Mouse (Mus musculus): Measurements from ENCODE around the gene Art5.

DNA sequence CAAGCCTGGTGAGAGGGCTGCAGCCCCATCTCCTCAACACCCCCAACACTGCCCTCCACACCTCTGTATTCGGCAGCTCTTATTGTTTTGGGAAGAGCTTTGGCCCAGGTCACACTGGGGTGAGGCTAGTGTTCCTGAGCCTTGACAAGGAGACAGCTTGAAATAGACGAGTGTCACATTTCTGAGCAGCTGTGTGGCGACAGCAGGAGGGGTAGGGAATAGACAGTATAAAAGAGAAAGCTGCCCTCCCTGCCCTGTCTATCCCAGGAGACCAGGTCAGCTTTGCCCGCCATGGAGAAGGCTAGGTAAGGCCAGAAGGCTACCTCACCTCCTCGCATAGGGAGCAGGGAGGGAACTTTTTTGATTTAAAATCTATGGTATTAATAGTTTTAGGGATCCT is 7.8 kb downstream of the Art5 start, which contains the start of gene Art1:
- TF ChIP-seq USF1 (IDR thresholded peaks at IDR 0.05; ENCODE audit: low read depth, low read length), result no peak
- TF ChIP-seq HCFC1 (IDR thresholded peaks at IDR 0.05; ENCODE audit: low read depth, low read length), result no peak
- TF ChIP-seq USF2 (IDR thresholded peaks at IDR 0.05; ENCODE audit: borderline replicate concordance in 1 of 2, insufficient read depth in 1 of 2, low read depth in 1 of 2, low read length in 2 of 2), result no peak
- TF ChIP-seq NRF1 (IDR thresholded peaks at IDR 0.05; ENCODE audit: insufficient read depth, low read depth, low read length, poor library complexity, severe bottlenecking), result no peak
